Mouse (Mus musculus): ENCODE measurements at regions not wholly inside any gene's neighbourhood (a gene's known extent, or its start where the extent isn't known, plus 50 kb on each side); places are given as distances from the start of the nearest gene placed in this dataset.

GRCm38 (mm10) chr6:6433179-6433578, 145.3 kb downstream of the Sem1 start:
- TF ChIP-seq CTCF (IDR thresholded peaks at IDR 0.05; ENCODE audit: low read depth, low read length) (no peak), POLR2A (IDR thresholded peaks at IDR 0.05; ENCODE audit: extremely low read depth, insufficient read depth, low read length) (no peak)
